Mouse (Mus musculus) heart, embryonic 13.5 days (tissue): Measurements from ENCODE around the gene Prdm16. TPM values are rescaled to one million over a fixed set of nuclear protein-coding genes. Genes with fewer than 3 reads are reported as not detected.

Experiments
- ATAC-seq: fragments of 200-750 bp; cut with Nextera tagmentation; 2 replicates; pipeline ENCODE4 v1.8.0; 2017; ENCODE audit warnings: moderate TSS enrichment; ENCODE audit not compliant: insufficient number of reproducible peaks, low FRiP score, low TSS enrichment; ENCODE audit errors: extremely low read depth
- H3K27ac ChIP-seq: fragments of 300-500 bp; sonication (generic); replicated peaks from 2 replicates; pipeline ENCODE4 v1.5.1; 2015; ENCODE audit warnings: moderate library complexity, mild to moderate bottlenecking, inconsistent platforms
- H3K27me3 ChIP-seq: fragments of 300-500 bp; sonication (generic); replicated peaks from 2 replicates; pipeline ENCODE4 v1.6.1; 2015; ENCODE audit warnings: mild to moderate bottlenecking, inconsistent platforms
- H3K36me3 ChIP-seq: fragments of 300-500 bp; sonication (generic); 2 replicates; pipeline ENCODE4 v1.6.1; 2015; ENCODE audit warnings: mild to moderate bottlenecking, inconsistent platforms
- H3K4me1 ChIP-seq: fragments of 300-500 bp; sonication (generic); 2 replicates; pipeline ENCODE4 v1.6.1; 2015; ENCODE audit warnings: inconsistent platforms
- H3K4me2 ChIP-seq: fragments of 300-500 bp; sonication (generic); 2 replicates; pipeline ENCODE4 v1.6.1; 2015; ENCODE audit warnings: inconsistent platforms, mild to moderate bottlenecking, moderate library complexity
- H3K4me3 ChIP-seq: fragments of 300-500 bp; sonication (generic); 2 replicates; pipeline ENCODE4 v1.5.1; 2015; ENCODE audit warnings: moderate library complexity, mild to moderate bottlenecking, inconsistent platforms
- H3K9ac ChIP-seq: fragments of 300-500 bp; sonication (generic); 2 replicates; pipeline ENCODE4 v1.6.1; 2015; ENCODE audit warnings: inconsistent platforms, mild to moderate bottlenecking, moderate library complexity
- H3K9me3 ChIP-seq: fragments of 300-500 bp; sonication (generic); 2 replicates; pipeline ENCODE4 v1.6.1; 2016; ENCODE audit warnings: inconsistent platforms
- WGBS: fragments of 180-500 bp; shearing (Covaris S2); methylation state at CpG from one replicate; pipeline ENCODE4 v1.1.7; 2015; ENCODE audit warnings: mixed read lengths; 5-methylcytosine and 5-hydroxymethylcytosine counted together
- polyA plus RNA-seq: library from polyadenylated mRNA; unstranded; fragments of >200 nt; fragmentation: Nextera tagmentation; extraction: Ambion mirVana; gene quantifications from 2 replicates; pipeline ENCODE4 v1.2.1, GENCODE M21; 2015

Prdm16 gene
- polyA plus RNA-seq, 1 experiment from 2014 or later: 15.3 TPM

DNA sequence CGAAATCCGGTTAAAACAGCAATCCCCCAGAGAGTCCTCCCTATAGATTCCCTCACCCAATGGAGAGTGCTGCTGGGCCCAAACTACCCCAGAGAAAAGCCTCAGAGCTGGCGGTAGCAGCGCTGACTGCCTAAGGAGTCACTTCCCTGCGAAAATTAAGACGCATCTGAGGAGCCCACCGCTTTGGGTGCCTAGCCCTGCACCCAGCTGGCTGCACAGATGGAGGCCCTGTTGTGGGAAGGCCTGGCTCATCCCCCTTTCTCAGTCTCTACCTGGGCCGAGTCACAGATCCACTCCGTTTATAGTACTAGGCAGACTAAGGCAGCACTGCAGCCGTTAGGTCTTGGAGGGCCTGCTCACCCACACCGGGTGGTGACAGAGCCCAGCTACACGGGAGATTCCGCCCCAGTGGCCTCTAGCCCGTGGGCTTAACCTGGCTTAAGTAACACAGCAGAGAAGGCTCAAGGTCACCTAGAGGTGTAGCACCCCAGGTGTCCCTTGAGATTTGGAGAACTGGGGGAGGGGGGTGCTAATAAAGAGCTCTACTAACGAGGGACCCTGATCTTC, 1.7 kb upstream of the Prdm16 start:
- Histone ChIP-seq H3K4me1 (peaks cover 63% of the 10 kb centered on the region), H3K27ac (peak overlapping the region; percentile 95), H3K27me3 (peaks cover 87% of the 10 kb centered on the region), H3K9ac (peak overlapping the region; percentile 99), H3K9me3 (no peaks in the 10 kb centered on the region), H3K4me3 (peak overlapping the region; percentile 84), H3K4me2 (peak overlapping the region; percentile 88), H3K36me3 (no peaks in the 10 kb centered on the region)
- ATAC-seq: no peak
- WGBS: 8% methylated on average over 15 of the region's 15 CpGs

DNA sequence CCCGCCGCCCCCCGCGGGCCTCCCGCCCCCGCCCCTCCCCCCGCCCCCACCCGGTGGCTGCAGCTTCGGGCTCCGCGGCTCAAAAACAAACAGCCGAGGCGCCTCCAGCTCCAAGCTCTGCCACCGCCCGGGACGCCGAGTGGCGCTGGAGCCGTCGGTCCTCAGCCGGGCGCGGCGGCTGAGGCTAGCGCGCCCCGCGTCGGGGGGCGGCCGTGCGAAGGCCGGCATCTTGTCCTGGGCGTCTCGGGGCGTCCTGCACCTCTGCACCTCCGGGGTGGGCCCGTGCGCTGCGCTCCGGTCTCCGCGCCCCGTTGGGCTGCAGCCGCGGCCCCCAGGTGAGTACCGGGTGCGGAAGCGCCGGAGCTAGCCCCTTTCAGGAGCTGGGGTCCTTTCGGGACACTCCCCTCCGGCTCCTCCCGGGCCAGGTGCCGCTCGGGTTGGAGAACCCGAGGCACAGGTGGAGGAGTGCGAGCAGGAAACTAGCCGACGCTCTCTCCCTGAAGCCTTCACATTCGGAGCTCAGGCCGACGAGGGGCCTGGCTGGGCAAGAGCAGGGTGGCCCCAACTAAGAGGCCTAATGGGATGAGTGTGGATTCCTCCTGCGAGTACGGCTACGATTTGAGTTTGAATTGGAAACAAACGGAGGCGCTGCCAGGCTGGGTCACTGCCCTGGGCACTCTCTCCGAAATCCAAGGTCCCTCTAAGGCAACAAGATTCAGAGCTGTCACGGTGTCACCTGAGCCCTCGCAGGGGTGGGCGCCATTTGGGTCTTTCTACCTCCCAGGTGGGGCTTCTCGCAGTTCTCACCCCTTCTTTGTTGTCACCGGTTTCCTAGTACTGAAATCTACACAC, 1.0 kb upstream of the Prdm16 start:
- H3K27me3 ChIP-seq: peaks cover 87% of the 10 kb centered on the region
- 2% methylated on average over 58 of the region's 73 CpGs for WGBS
- H3K4me3 ChIP-seq: peak overlapping the region; percentile 84
- peaks cover 62% of the 10 kb centered on the region for H3K4me1 ChIP-seq
- no peak for ATAC-seq
- H3K27ac ChIP-seq: peak overlapping the region; percentile 95
- H3K9ac ChIP-seq: peak overlapping the region; percentile 99
- no peaks in the 10 kb centered on the region for H3K9me3 ChIP-seq
- H3K36me3 ChIP-seq: no peaks in the 10 kb centered on the region
- peak overlapping the region; percentile 88 for H3K4me2 ChIP-seq

DNA sequence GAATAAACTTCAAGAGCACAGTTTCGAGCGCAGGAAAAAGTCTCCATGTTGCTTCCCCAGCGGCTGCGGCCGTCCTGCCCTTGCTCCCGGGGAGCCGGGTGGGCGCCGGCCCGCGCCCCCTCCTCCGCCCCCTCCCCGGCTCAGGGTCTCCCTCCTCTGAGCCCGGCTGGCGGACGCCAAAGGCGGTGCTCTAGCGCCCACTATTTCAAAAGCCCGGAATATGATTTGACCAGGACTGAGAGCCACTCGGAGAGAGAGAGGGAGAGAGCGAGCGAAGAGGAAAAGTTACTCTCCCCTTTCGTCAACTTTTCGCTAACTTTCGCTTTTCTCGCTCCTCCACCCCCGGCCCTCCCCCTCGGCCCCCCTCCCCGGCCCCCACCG, 630 bp downstream of the Prdm16 start:
- peak overlapping the region; percentile 95 for H3K27ac ChIP-seq
- WGBS: under 1% methylated on average over 27 of the region's 30 CpGs
- peaks cover 64% of the 10 kb centered on the region for H3K4me1 ChIP-seq
- peak overlapping the region; percentile 88 for H3K4me2 ChIP-seq
- ATAC-seq: no peak; the same call in 1 of the 2 replicates
- H3K27me3 ChIP-seq: peaks cover 86% of the 10 kb centered on the region
- peak overlapping the region; percentile 84 for H3K4me3 ChIP-seq
- no peaks in the 10 kb centered on the region for H3K9me3 ChIP-seq
- H3K36me3 ChIP-seq: no peaks in the 10 kb centered on the region
- H3K9ac ChIP-seq: peak overlapping the region; percentile 99

DNA sequence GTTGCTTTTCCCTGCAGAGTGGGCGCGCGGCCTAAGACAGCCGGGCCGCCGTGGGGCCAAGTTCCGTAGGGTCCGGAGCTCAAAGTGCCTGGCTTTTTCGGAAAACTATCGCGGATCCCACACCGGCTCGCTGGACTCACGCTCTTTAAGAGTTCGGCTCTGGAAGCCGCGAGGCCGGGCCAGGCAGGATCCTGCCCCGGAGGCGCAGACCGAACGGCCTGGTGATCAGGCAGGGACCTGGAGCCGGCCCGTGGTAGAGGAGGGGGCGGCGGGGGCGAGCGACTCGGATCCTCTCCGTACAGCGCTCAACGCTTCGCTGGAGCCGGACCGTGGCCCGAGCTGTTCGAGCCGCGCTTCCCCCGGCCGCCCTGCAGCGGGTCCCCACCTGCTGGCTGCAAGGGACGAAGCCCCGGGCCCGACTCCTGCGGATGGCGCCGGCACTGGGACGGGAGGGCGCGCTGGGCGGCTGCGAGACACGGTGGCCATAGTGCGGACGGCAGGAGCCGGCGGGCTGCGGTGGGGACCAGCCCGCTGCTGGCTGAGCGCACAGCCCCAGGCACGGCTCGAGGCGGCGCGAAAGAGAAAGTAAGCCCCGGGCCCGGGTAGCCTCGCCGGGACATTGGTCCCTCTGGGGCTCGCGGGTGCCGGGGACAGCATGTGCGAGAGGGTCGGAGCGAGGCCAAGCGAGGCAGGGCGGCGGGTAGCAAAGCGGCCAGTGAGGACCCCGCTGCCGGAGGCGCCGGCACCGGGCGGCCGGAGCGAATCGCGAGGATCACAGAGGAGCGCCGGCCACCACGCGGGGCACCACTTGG, 1.2 kb downstream of the Prdm16 start:
- under 1% methylated on average over 90 of the region's 94 CpGs for WGBS
- Histone ChIP-seq H3K4me1 (peaks cover 61% of the 10 kb centered on the region), H3K4me2 (peak overlapping the region; percentile 88), H3K9ac (peak overlapping the region; percentile 99), H3K36me3 (no peaks in the 10 kb centered on the region), H3K27me3 (peaks cover 84% of the 10 kb centered on the region), H3K4me3 (peak overlapping the region; percentile 84), H3K27ac (peak overlapping the region; percentile 95), H3K9me3 (no peaks in the 10 kb centered on the region)
- no peak for ATAC-seq

DNA sequence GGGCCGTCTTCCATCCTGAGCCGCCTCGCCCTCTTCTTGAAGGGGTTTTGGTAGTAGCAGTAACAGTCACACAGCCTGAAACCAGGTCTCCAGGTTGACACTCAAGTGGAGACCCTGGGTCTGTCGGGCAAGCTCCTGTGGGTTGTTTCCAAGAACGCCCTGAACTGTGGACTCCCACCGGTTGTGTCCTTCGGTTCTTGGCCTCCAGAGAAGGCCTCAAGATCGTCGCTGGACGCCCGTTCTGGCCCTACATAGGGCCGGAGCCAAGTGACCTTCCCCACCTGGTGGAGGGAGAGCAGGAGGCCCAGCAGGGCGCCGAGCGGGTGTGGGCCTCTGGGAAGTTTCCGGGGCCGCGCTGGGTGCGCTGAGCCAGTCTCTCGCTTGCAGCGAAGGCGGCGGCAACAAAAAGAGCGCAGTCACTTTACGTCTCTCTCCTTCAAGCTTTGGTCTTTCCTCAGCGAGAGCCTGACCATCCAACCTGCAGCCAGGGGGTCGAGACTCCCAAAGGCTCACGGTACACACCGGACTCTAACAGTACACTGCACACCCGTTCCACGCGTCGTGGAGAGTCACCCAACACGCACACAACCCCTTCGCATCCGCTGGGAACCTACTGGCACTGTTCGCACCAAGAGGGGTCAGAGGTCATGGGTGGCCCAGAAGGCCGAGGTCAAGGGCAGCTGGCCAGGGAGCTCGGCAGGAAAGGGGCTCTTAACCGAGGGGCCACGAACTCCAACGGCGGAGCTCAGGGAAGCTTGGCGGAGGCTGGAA, 2.0 kb downstream of the Prdm16 start:
- H3K4me3 ChIP-seq: peak overlapping the region; percentile 84
- no peaks in the 10 kb centered on the region for H3K9me3 ChIP-seq
- no peaks in the 10 kb centered on the region for H3K36me3 ChIP-seq
- peaks cover 83% of the 10 kb centered on the region for H3K27me3 ChIP-seq
- peak overlapping the region; percentile 95 for H3K27ac ChIP-seq
- WGBS: 13% methylated on average over 44 of the region's 44 CpGs
- ATAC-seq: no peak
- H3K4me2 ChIP-seq: peak overlapping the region; percentile 88
- peak overlapping the region; percentile 99 for H3K9ac ChIP-seq
- H3K4me1 ChIP-seq: peaks cover 59% of the 10 kb centered on the region

DNA sequence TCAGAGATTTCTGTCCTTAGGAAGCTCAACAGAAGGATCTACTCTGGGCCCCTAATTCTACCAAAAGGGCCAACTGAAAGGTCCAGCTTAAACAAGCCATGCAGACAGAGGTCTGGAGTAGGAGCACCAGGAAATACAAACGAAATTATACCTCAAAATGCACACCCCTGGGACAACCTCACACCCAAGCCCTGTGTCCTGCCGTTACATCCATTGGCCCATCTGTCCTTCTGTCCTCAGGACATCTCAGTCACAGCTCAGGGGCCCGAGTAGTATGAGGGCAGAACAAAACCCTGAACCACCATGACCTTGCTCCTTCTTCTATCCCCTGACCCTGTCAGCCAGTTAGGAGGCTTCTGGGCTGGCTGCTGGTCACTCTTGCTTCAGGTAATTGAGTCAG, 2.7 kb downstream of the Prdm16 start:
- 31% methylated on average over 3 of the region's 3 CpGs for WGBS
- peak overlapping the region; percentile 88 for H3K4me2 ChIP-seq
- peak overlapping the region; percentile 99 for H3K9ac ChIP-seq
- peak overlapping the region; percentile 95 for H3K27ac ChIP-seq
- H3K4me1 ChIP-seq: peaks cover 59% of the 10 kb centered on the region
- peak overlapping the region; percentile 84 for H3K4me3 ChIP-seq
- H3K36me3 ChIP-seq: no peaks in the 10 kb centered on the region
- ATAC-seq: no peak
- H3K27me3 ChIP-seq: peaks cover 83% of the 10 kb centered on the region
- no peaks in the 10 kb centered on the region for H3K9me3 ChIP-seq

DNA sequence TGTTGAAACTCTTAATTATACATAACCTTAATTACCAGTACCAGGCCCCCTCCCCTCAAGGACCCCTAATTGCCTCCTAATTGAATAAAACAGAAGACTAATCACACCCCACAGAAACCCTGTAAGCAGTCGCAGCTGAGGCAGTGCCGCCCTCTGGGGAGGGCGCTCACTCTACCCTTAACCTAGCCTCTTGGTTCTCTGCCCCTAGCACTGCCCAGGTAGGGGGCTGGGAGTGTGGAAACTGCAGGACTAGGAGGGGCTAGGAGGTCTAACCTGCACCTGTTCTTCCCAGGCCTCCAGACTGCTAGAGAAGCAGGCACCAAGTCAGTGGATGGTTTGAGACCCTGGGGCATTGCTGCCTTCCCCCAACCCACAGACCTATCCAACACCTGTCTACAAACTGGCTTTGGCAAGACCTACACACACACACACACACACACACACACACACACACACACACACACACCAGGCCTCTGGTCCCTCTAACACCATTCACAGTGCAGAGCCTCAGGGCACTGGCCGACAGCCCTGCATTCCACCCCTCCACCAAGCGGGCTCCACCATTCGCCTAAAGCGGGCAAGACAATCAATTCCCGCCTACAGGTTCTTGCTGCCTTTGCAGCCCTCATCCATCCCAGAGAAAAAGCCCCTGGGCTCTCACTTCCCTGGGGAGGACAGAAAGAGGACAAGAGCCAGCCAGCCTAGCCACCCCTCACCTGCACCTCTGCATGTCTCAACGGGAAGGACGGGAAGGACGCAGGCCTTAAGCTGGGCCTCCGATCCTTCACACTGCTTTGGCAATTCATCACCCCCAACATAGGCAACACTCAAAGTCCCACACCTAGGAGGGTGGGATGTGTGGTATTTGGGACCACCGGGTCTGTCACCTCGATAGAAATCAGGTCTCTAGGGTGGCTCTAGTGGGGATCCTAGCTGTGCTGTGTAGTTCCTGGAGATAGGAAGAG, 3.6 kb downstream of the Prdm16 start:
- no peak for ATAC-seq
- H3K36me3 ChIP-seq: no peaks in the 10 kb centered on the region
- WGBS: 35% methylated on average over 14 of the region's 14 CpGs
- H3K27ac ChIP-seq: peak overlapping the region; percentile 95
- peak overlapping the region; percentile 88 for H3K4me2 ChIP-seq
- H3K27me3 ChIP-seq: peaks cover 79% of the 10 kb centered on the region
- H3K9ac ChIP-seq: peak overlapping the region; percentile 99
- H3K9me3 ChIP-seq: no peaks in the 10 kb centered on the region
- peaks cover 63% of the 10 kb centered on the region for H3K4me1 ChIP-seq
- peak overlapping the region; percentile 84 for H3K4me3 ChIP-seq

DNA sequence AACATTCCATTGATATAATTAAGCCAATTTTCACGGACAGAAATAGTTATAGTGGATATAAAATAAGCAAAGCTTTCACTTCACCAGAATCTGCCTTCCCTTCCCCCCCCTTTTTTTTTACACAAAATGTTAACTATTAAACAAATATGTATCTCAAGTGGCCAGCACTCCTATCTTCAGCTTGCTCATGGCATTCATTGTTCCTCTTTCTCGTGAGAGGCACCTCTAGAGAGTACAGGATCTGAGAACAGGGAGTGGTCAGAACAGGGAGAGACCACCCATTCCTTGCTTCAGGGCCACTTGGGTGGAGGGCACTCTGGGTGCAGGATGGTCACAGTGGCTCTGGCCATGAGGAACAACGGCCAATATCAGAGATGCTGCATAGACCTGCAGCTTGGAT, 5.9 kb downstream of the Prdm16 start:
- peak overlapping the region; percentile 1; the same call in 1 of the 2 replicates for H3K9ac ChIP-seq
- no peak overlapping the region for H3K4me3 ChIP-seq
- H3K9me3 ChIP-seq: no peaks in the 10 kb centered on the region
- H3K4me2 ChIP-seq: peak overlapping the region; percentile 88; the same call in 1 of the 2 replicates
- H3K4me1 ChIP-seq: peaks cover 82% of the 10 kb centered on the region
- H3K36me3 ChIP-seq: no peaks in the 10 kb centered on the region
- H3K27ac ChIP-seq: no peak overlapping the region
- no peak for ATAC-seq
- 44% methylated on average over 3 of the region's 3 CpGs for WGBS
- H3K27me3 ChIP-seq: peaks cover 82% of the 10 kb centered on the region

DNA sequence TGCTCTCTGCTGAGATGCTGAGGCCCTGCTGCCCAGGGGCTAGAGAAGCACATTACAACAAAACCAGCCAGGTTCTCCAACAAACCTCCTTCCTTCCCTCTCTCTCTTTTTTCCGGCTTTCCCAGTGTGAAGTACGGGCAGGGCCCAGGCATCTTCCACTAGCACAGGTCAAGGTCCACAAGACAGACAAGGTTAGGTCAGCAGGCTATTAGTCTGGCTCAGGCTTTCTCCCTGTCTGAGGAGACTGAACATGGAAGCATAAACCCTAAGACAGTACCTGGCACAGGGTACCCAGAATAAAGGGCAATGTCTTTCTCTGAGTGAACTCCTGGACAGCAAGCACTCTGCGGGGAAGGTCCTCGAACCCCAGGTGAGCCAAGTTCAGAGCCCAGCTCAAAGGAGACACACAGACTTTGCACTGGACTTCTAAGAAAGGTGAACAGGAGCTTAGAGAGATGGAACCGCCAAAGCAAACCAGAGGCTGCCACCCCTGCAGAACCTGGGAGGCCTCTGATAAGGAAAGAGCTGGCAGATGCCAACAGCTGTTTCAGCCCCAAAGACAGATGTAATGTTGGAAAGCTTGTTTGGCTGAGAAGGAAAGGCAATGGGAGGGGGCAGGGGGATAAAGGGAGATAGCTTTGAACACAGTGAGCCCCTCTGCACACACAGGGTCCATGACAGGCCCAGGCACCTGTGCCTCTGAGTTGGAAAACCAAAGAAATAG, 9.1 kb downstream of the Prdm16 start:
- H3K4me2 ChIP-seq: no peak overlapping the region
- peaks cover 85% of the 10 kb centered on the region for H3K4me1 ChIP-seq
- no peaks in the 10 kb centered on the region for H3K36me3 ChIP-seq
- WGBS: 68% methylated on average over 5 of the region's 5 CpGs
- H3K27me3 ChIP-seq: peaks cover 75% of the 10 kb centered on the region
- peak overlapping the region; percentile 55; the same call in 1 of the 2 replicates for H3K9ac ChIP-seq
- H3K9me3 ChIP-seq: no peaks in the 10 kb centered on the region
- H3K4me3 ChIP-seq: no peak overlapping the region
- no peak for ATAC-seq
- H3K27ac ChIP-seq: peak overlapping the region; percentile 15; the same call in 1 of the 2 replicates
